Mouse (Mus musculus): ENCODE data around the gene Ttll5. TPM values are rescaled to one million over a fixed set of nuclear protein-coding genes. Genes with fewer than 3 reads are reported as not detected.

The Ttll5 gene
- total RNA-seq, 4 experiments from 2014 or later, result 12.8 to 20.7 (median 14.9) TPM

DNA sequence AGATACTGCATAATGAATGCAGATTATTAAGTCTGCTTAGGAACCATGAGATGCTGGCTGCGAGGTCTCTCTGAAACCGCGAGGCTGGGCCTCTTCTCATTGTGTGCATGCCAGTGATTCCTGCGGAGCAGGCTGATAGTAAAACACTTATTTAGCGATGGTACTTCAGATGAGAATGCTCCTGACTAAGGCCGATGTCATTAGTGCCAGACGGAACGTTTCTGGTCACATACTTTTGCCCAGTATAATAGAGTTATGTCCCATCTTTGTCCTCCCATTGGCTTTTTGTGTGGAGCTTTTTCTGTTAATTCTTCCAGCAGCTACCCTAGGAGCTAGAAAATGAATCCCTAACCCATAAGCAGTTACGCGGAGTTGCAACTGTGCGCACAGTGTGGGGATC, 273.3 kb downstream of the Ttll5 start:
- DNase-seq (ENCODE audit: low spot score), result no peak

DNA sequence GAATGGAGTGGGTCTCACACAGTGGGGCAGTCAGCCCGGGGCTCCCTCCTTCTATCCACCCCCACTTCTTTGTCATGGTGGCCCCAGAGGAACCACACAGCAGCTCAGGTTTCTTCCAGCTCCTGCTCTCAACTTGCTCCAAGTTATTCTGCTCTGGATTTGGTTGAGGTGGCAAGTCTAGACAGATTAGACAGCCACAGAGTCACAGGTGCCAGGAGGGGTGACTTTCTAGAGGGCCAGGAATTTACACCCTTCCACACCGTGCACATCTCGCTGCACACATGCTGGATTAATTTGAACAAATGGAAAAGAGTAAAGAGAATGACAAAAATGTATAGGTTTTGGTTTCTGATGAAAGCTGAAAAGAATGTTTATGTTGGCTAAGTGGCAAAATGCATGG, 276.3 kb downstream of the Ttll5 start:
- DNase-seq (ENCODE audit: low spot score), result no peak

DNA sequence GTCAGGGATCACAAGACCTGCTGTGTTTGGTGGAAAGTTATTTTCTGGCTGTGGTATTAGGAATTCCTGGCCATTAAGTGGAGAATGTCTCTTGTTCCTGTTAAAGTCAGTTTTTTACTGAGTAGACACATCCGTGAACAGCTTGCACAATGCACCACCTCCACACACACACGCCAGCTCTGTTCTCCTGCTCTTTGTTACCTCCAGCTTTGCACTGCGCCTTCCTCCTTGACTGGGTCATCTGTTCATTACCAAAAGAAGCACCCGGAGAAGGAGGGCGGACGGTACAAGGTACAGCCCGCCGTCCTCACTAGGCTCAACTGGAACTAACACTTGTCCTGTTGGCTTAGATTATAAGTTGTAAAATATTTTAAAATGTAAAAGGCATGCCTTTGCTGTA, 278.2 kb downstream of the Ttll5 start:
- no peak for DNase-seq (ENCODE audit: low spot score)

DNA sequence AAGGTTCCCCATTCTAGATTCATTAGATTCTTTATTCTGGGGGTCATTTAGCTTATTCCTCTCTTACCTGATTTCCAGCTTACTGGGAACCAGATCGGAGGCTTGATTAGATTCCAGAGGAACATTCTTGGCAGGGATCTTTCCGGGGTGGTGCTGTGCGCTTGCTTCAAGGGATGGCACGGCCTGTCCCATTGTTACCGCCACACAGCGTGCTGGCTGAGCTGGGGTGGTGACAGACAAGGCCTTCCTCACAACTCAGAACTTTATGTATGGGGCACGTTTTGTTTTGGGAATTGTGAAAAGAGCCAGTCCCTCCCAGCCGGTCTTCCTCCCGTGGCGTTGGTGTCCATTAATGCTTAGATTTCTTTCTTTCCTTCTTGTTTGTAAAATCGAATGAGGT, 278.9 kb downstream of the Ttll5 start:
- no peak for DNase-seq (ENCODE audit: low spot score)

DNA sequence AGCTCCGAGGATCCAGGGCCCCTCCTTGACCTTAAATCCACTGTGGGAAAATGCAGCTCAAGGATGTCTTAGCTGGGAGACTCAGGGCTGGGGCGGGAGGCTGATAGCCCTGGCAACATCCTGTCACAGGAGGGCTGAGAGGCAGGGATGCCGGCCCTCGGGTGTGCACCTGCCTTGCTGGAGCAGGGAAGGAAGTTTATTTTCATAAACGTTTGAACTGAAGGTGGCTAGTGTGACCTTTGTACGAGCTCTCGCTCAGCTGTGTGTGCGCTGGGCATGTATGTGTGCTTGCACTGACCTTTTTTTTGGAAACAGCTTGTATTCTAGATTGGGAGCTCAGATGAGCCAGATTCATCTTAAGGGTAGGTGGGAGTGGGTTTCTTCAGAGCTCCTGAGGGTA, 279.4 kb downstream of the Ttll5 start:
- no peak for DNase-seq (ENCODE audit: low spot score)

- DNase-seq (ENCODE audit: low spot score), result peak; percentile 64
These were observed 279.8 kb downstream of the Ttll5 start for GRCm38 (mm10) chr12:86104297-86104696.

DNA sequence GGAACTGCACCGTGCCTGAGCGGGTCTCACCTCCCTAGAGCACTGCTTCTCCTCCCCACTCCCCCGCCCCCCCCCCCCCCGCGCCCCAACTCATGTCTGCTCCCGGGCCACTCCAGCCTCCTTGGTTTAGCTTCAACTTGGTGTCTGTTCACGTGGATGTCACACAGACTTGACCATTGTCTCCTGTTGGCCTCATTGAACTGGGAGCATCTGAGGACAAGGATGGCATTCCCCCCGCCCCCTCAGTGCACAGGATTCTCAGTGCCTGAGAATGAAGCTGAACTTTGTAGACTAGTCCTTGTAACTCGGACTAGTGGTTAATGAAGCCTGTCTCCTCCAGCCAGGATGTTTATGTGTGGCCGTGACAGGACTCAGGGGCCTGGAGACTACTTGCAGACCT, 281.1 kb downstream of the Ttll5 start:
- DNase-seq (ENCODE audit: low spot score), result no peak

DNA sequence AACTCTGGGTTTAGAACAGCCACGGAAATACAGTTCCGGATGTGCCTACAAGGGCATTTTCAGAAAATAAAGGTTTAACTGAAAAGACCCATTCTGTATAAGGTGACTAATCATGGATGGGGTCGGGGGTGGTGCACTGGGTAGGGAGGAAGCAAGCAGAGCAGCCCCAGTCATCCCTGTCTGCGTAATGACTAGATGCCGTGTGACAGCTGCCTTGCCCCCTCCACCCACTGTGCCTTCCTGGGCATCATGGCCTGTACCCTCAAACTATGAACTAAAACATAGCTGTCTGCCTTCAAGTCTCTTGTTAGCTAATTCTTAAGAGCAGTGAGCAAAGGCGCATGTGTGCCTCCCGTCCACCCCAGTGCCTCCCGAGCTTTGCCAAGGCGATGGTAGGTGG, 281.6 kb downstream of the Ttll5 start:
- no peak for DNase-seq (ENCODE audit: low spot score)

DNA sequence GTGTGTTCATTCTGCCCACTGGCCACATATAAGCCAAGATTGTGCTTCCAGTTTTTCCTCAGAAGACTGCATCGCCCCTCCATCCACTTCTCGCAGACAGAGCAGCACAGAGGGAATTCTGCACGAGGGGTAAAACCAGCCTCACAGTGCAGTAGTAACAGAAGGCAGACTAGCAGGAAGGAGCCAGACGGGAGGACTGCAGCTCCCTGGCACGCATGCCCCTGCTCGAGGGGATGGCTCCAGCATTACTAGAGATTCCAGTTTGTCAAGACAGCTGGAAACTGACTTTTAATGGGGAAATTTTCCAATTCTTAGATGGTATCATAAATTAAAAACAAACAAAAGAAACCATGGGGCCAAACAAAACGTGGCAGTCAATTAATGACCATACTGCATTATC, 283.2 kb downstream of the Ttll5 start:
- DNase-seq (ENCODE audit: low spot score), result no peak

- no peak for DNase-seq (ENCODE audit: low spot score)
These were observed 285.1 kb downstream of the Ttll5 start for GRCm38 (mm10) chr12:86109531-86109930.

GRCm38 (mm10) chr12:86110637-86111036, 286.2 kb downstream of the Ttll5 start:
- DNase-seq (ENCODE audit: low spot score), result no peak

Other genes starting within 250 kb of the Ttll5 start
- gene Jdp2, start 225.6 kb upstream of the Ttll5 start, total RNA-seq (2022), result 1 to 10 TPM; 6.5 to 9.2 (median 7.9) TPM
- gene Batf, start 138.0 kb upstream of the Ttll5 start, total RNA-seq (2022), result 1 to 10 TPM in 1 of 4 experiments, under 1 TPM in 3; 0.38 to 1.1 (median 0.91) TPM
- gene Flvcr2, start 78.1 kb upstream of the Ttll5 start, total RNA-seq (2022), result 1 to 10 TPM; 1.9 to 2.6 (median 2.3) TPM
- gene Erg28, start 109 bp upstream of the Ttll5 start, total RNA-seq (2022), result 1 to 10 TPM; 5.7 to 7.7 (median 7.1) TPM